Mouse (Mus musculus) neural tube, embryonic 12.5 days (tissue): ENCODE results near the gene Higd1b. TPM values are rescaled to one million over a fixed set of nuclear protein-coding genes. Genes with fewer than 3 reads are reported as not detected.
A peak's percentile ranks its signal among the peaks of the same experiment; 100 is the strongest.

Source experiments
- ATAC-seq: fragments of 200-750 bp; cut with Nextera tagmentation; 2 replicates; pipeline ENCODE4 v1.8.0; 2017; ENCODE audit warnings: low read depth, mild to moderate bottlenecking, moderate TSS enrichment, moderate library complexity; ENCODE audit not compliant: low FRiP score
- H3K27ac ChIP-seq: fragments of 300-500 bp; sonication (generic); 2 replicates; pipeline ENCODE4 v1.5.1; 2016
- H3K27me3 ChIP-seq: fragments of 300-500 bp; sonication (generic); replicated peaks from 2 replicates; pipeline ENCODE4 v1.6.1; 2016; ENCODE audit warnings: mild to moderate bottlenecking
- H3K36me3 ChIP-seq: fragments of 300-500 bp; sonication (generic); 2 replicates; pipeline ENCODE4 v1.6.1; 2016; ENCODE audit warnings: mild to moderate bottlenecking
- H3K4me1 ChIP-seq: fragments of 300-500 bp; sonication (generic); 2 replicates; pipeline ENCODE4 v1.6.1; 2016
- H3K4me2 ChIP-seq: fragments of 300-500 bp; sonication (generic); replicated peaks from 2 replicates; pipeline ENCODE4 v1.6.1; 2016; ENCODE audit warnings: mild to moderate bottlenecking
- H3K4me3 ChIP-seq: fragments of 300-500 bp; sonication (generic); 2 replicates; pipeline ENCODE4 v1.5.1; 2016
- H3K9ac ChIP-seq: fragments of 300-500 bp; sonication (generic); 2 replicates; pipeline ENCODE4 v1.6.1; 2016; ENCODE audit warnings: mild to moderate bottlenecking
- H3K9me3 ChIP-seq: fragments of 300-500 bp; sonication (generic); 2 replicates; pipeline ENCODE4 v1.6.1; 2016; ENCODE audit warnings: mild to moderate bottlenecking
- WGBS: fragments of 180-500 bp; shearing (Covaris S2); methylation state at CpG from one replicate; pipeline ENCODE4 v1.1.7; 2016; 5-methylcytosine and 5-hydroxymethylcytosine counted together
- polyA plus RNA-seq: library from polyadenylated mRNA; unstranded; fragments of >200 nt; fragmentation: Nextera tagmentation; extraction: Ambion mirVana; gene quantifications from 2 replicates; pipeline ENCODE4 v1.2.1, GENCODE M21; 2016

The Higd1b gene
- polyA plus RNA-seq, 1 experiment from 2014 or later = not detected

DNA sequence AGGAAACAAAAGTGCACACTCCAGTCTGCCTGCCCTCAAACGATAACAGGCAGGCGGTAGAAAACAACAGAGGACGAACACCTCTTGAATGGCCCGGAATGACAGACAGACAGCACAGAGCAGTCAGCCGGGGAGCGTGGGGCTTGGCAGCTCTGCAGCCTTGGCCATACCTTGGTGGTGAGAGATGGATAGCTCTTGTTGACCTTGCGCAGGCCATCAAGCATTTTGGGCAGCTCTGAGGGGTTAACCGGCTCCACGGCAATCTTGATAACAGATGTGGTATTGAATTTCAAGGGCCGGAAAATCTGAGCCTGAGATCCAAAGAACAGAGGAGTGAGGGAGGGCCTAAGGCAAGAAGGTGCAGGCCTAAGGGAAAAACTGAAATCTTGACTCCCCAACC, 10.3 kb downstream of the Higd1b start:
- Histone ChIP-seq H3K36me3 (peaks cover 100% of the 10 kb centered on the region), H3K4me3 (no peak overlapping the region), H3K27ac (no peak overlapping the region), H3K27me3 (no peaks in the 10 kb centered on the region), H3K9me3 (no peaks in the 10 kb centered on the region), H3K4me1 (no peaks in the 10 kb centered on the region), H3K4me2 (no peak overlapping the region), H3K9ac (no peak overlapping the region)
- WGBS = 88% methylated on average over 10 of the region's 10 CpGs
- ATAC-seq = no peak

DNA sequence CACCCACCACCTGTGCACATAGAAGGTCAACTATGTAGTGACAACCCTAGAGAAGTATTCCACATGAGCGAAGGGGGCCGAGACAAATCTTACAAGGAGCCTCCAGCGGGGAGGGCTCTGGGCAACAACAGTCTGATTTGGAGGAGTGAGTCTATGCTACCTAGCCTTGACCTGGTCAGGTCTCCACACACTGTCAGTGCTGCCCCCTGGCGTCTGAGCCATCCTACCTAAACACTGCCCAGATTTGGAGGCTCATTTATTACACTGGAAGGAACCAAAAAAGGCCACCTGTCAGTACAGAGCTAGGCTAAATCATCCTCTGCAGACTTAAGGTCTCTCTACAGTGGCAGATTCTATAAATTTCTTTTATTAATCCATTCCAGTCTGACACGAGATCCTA, 16.2 kb downstream of the Higd1b start:
- Histone ChIP-seq H3K9me3 (no peaks in the 10 kb centered on the region), H3K4me1 (no peaks in the 10 kb centered on the region), H3K4me2 (no peak overlapping the region), H3K36me3 (peaks cover 92% of the 10 kb centered on the region), H3K27ac (no peak overlapping the region), H3K9ac (no peak overlapping the region), H3K4me3 (no peak overlapping the region), H3K27me3 (no peaks in the 10 kb centered on the region)
- WGBS = 72% methylated on average over 5 of the region's 5 CpGs
- no peak for ATAC-seq

GRCm38 (mm10) chr11:102853760-102854159, 18.1 kb downstream of the Higd1b start:
- Histone ChIP-seq H3K4me1 (no peaks in the 10 kb centered on the region), H3K4me2 (no peak overlapping the region), H3K27me3 (no peaks in the 10 kb centered on the region), H3K9me3 (no peaks in the 10 kb centered on the region), H3K4me3 (no peak overlapping the region), H3K9ac (no peak overlapping the region), H3K36me3 (peaks cover 91% of the 10 kb centered on the region), H3K27ac (no peak overlapping the region)
- ATAC-seq = no peak

GRCm38 (mm10) chr11:102855941-102856340, 20.3 kb downstream of the Higd1b start:
- no peaks in the 10 kb centered on the region for H3K27me3 ChIP-seq
- ATAC-seq = no peak
- 86% methylated on average over 6 of the region's 6 CpGs for WGBS
- no peaks in the 10 kb centered on the region for H3K4me1 ChIP-seq
- no peak overlapping the region for H3K9ac ChIP-seq
- H3K4me2 ChIP-seq = no peak overlapping the region
- H3K9me3 ChIP-seq = no peaks in the 10 kb centered on the region
- H3K27ac ChIP-seq = no peak overlapping the region
- peaks cover 91% of the 10 kb centered on the region for H3K36me3 ChIP-seq
- H3K4me3 ChIP-seq = no peak overlapping the region

- Histone ChIP-seq H3K27me3 (no peaks in the 10 kb centered on the region), H3K9ac (no peak overlapping the region), H3K27ac (no peak overlapping the region), H3K4me3 (no peak overlapping the region), H3K4me1 (no peaks in the 10 kb centered on the region), H3K4me2 (no peak overlapping the region), H3K36me3 (peaks cover 90% of the 10 kb centered on the region), H3K9me3 (no peaks in the 10 kb centered on the region)
- 88% methylated on average over 11 of the region's 11 CpGs for WGBS
- no peak for ATAC-seq
Measured at GRCm38 (mm10) chr11:102858951-102859350, 23.3 kb downstream of the Higd1b start.

DNA sequence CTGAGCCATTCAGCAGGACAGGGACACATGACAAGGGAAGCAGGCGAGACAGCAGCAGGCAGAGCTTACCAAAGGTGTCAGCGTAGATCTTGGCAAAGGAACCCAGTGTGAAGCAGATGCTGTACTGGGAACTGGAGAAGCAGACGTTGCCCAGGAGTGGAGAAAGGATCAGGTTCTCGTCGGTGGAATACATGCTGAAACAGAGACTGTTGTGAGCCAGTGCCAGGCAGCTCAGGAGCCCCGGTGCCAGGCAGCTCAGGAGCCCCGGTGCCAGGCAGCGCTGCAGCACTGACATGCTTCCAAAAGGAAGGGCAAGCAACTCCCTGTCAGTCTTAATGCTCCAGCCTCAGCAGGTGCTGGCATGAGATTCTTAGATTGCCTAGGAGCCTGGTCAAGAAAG, 24.3 kb downstream of the Higd1b start:
- H3K36me3 ChIP-seq = peaks cover 82% of the 10 kb centered on the region
- no peak overlapping the region for H3K27ac ChIP-seq
- no peak overlapping the region for H3K9ac ChIP-seq
- no peak overlapping the region for H3K4me3 ChIP-seq
- 91% methylated on average over 8 of the region's 8 CpGs for WGBS
- H3K9me3 ChIP-seq = no peaks in the 10 kb centered on the region
- no peaks in the 10 kb centered on the region for H3K4me1 ChIP-seq
- H3K4me2 ChIP-seq = no peak overlapping the region
- H3K27me3 ChIP-seq = no peaks in the 10 kb centered on the region
- ATAC-seq = no peak

- H3K27me3 ChIP-seq = no peaks in the 10 kb centered on the region
- no peak overlapping the region for H3K4me2 ChIP-seq
- H3K4me3 ChIP-seq = no peak overlapping the region
- H3K27ac ChIP-seq = no peak overlapping the region
- peaks cover 87% of the 10 kb centered on the region for H3K36me3 ChIP-seq
- H3K9ac ChIP-seq = no peak overlapping the region
- no peak for ATAC-seq
- no peaks in the 10 kb centered on the region for H3K4me1 ChIP-seq
- 59% methylated on average over 4 of the region's 4 CpGs for WGBS
- H3K9me3 ChIP-seq = no peaks in the 10 kb centered on the region
Measured at GRCm38 (mm10) chr11:102864272-102864671, 28.6 kb downstream of the Higd1b start.

GRCm38 (mm10) chr11:102874801-102875334, 39.2 kb downstream of the Higd1b start:
- H3K4me1 ChIP-seq = peaks cover 9% of the 10 kb centered on the region
- H3K27ac ChIP-seq = no peak overlapping the region
- no peak overlapping the region for H3K4me2 ChIP-seq
- ATAC-seq = no peak
- no peaks in the 10 kb centered on the region for H3K9me3 ChIP-seq
- H3K4me3 ChIP-seq = no peak overlapping the region
- peaks cover 57% of the 10 kb centered on the region for H3K36me3 ChIP-seq
- no peaks in the 10 kb centered on the region for H3K27me3 ChIP-seq
- H3K9ac ChIP-seq = no peak overlapping the region
- WGBS = 87% methylated on average over 7 of the region's 7 CpGs

GRCm38 (mm10) chr11:102879558-102879957, 43.9 kb downstream of the Higd1b start:
- H3K4me3 ChIP-seq = no peak overlapping the region
- no peak overlapping the region for H3K27ac ChIP-seq
- H3K9me3 ChIP-seq = no peaks in the 10 kb centered on the region
- H3K9ac ChIP-seq = peak overlapping the region; percentile 72; the same call in 1 of the 2 replicates
- H3K4me1 ChIP-seq = peaks cover 18% of the 10 kb centered on the region
- peaks cover 28% of the 10 kb centered on the region for H3K36me3 ChIP-seq
- 0 out of 2 replicates have a peak, but pooled peaks cover 6% of the 10 kb centered on the region for H3K27me3 ChIP-seq
- ATAC-seq = no peak
- peak overlapping the region; percentile 66 for H3K4me2 ChIP-seq
- WGBS = 68% methylated on average over 2 of the region's 2 CpGs

DNA sequence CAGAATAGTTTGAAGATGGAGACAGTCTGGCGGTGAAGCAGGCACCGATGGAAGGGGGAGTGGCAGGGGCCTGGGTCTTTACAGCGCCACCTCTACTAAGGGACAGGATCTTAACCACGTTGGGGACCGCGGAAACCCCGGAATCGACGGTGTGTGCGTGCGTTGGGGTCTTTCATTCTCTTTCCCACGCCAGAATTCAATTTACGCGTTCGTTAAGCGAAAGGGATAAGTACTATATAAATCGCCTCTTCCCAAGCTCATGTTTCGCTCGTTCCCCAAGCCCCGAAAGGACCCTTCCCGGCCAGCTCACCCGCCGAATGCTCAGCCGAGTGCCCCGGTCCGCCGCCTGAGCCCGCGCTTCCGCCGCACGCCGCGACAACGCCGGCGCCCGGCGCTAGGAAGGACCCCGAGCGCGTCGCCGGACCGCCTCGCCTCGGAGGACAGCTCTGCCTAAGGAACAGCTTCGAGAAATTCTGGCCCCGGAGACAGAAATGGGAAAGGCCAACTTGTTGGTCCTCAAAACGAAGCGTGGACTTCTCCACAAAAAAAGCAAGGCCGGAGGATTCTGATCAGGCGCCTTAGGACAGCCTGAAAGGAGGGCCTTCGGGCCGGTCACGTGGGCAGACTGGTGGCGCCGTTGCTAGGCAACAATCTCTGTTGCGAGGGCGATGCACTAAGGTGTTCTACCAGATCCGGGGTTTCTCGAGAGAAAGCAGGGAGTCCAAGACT, 45.1 kb downstream of the Higd1b start, which contains the start of the genes Eftud2 and Ccdc103:
Eftud2 (minus strand) TSS at position 401 of the 729 bp plus-strand sequence.
Ccdc103 (plus strand) TSS at position 620 of the 729 bp plus-strand sequence.
- H3K9ac ChIP-seq = peak within 1 kb of the TSS; percentile 72
- peaks cover 16% of the 10 kb centered on the region for H3K36me3 ChIP-seq
- 0 out of 2 replicates have a peak within 1 kb of the TSS, but pooled peaks have one; percentile 33 for H3K27ac ChIP-seq
- ATAC-seq = peak; percentile 90
- WGBS = under 1% methylated on average over 62 of the region's 62 CpGs
- H3K27me3 ChIP-seq = 0 out of 2 replicates have a peak, but pooled peaks cover 9% of the 10 kb centered on the region
- H3K4me1 ChIP-seq = peaks cover 18% of the 10 kb centered on the region
- peak within 1 kb of the TSS; percentile 63 for H3K4me3 ChIP-seq
- peak within 1 kb of the TSS; percentile 66 for H3K4me2 ChIP-seq
- no peaks in the 10 kb centered on the region for H3K9me3 ChIP-seq

DNA sequence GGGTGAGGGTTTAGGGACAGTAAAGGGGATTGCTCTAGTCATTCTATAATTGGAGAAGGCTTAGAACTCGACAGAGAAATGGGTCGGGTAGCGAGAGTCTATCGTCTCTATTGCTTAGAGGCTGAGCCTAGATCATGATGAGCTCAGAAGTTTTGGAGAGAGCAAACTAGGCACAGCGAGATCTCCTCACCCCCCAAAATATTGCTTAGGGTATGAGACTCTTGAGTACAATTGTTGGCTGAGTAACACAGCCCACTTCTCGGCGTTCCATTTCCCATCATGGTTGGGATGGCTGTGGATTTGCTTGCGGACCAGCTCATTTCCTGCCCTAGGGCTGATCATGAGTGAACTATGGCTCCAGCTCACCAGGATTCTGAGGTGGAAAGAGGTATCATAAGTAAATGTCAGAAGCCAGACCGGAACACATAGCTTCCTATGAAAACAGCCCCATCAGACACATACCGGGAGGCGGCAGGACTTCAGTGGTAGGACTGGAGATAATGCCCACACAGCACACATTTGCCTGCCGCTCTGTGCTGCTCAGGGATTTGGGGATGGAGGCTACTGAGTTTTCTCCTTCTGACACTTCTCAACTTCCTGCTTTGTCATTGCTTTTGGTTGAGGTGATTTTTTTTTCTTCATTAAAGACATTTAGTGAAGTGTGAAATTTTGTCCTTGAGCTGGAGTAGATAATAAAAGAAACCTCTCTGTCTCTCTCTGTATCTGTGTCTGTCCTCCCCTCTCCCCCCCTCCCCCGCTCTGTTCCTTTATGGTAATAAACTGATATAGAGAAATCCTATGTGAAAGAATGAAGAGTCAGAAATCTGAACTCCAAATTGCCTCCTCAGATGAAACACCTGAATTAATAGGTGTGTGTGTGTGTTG, 45.9 kb downstream of the Higd1b start:
- H3K27ac ChIP-seq = no peak overlapping the region
- WGBS = 17% methylated on average over 13 of the region's 13 CpGs
- H3K27me3 ChIP-seq = 0 out of 2 replicates have a peak, but pooled peaks cover 9% of the 10 kb centered on the region
- H3K4me3 ChIP-seq = peak overlapping the region; percentile 63
- no peaks in the 10 kb centered on the region for H3K9me3 ChIP-seq
- peaks cover 9% of the 10 kb centered on the region for H3K36me3 ChIP-seq
- H3K4me1 ChIP-seq = peaks cover 18% of the 10 kb centered on the region
- ATAC-seq = peak; percentile 30; the same call in 1 of the 2 replicates
- peak overlapping the region; percentile 66 for H3K4me2 ChIP-seq
- H3K9ac ChIP-seq = peak overlapping the region; percentile 72
